Mouse (Mus musculus) thymus, postnatal 10 days (tissue): Measurements from ENCODE around the gene Pcp4l1.
"Not testable (repeated sequence)": the region's sequence is repeated elsewhere in the genome, so short reads cannot be mapped to it uniquely, and the experiment has no call there.

Source experiments
- DNase-seq, 2 experiments: peaks; one replicate each; pipeline ENCODE4 v3.0.0; 2021; ENCODE audit warnings: low spot score in 2 of 2

Gene Pcp4l1

DNA sequence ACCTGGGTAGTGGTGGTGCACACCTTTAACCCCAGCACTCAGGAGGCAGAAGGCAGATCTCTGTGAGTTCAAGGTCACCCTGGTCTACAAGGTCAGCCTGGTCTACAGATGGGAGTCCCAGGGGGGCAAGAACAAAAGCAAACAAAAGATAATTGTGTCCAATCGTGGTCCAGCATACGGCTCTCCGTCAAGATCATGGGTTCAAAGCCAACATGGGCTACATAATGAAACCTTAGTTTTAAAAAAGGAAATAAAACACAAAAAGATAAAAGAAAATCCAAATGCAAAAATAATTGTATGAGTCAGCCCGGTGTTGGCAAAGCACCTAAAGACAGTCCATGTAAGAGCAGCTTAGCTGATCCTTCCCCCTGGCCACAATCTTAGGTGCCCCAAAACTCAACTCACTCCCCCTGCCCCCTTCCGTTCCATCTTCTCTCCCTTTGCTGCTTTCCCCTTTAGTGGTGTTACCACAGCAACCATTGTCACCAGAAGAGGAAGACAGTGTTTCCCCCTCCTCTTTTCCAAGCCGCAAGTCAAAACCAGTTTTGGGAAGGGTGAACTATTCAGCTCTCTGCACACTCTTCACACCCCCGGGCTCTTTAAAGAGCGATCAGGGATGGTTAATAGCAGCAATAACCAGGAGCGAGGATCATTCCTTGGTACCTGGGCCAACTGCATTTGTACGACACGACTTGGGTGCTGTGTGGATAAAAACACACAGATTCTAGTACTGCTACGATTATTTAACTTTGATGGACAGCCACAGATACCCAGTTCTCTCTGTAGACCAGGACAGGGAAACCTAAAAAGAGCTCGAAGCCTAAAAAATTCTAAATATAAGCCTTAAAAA is 8.0 kb downstream of the Pcp4l1 start:
- DNase-seq, result no peak

- DNase-seq, result no peak
Observed at GRCm38 (mm10) chr1:171185655-171186054, 10.4 kb downstream of the Pcp4l1 start.

DNA sequence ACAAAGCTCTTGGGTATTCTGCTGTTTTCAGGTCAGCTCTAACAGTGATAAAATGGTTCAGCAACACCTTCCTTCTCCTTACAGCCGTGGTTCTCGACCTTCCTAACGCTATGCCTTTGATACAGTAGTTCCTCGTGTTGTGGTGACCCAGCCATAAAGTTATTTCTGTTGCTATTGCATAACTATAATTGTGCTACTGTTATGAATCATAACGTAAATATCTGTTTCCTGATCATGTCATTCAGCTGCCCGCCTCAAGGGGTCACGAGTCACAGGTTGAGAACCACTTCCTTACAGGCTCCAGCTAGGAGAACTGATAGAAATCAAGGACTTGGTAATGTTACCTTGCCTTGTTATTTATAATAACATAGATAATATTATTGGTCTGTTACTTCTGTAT is 11.8 kb downstream of the Pcp4l1 start:
- DNase-seq, result peak in 1 of 2 experiments; percentile 15

- DNase-seq, result no peak
Observed at GRCm38 (mm10) chr1:171183620-171184019, 12.4 kb downstream of the Pcp4l1 start.

DNA sequence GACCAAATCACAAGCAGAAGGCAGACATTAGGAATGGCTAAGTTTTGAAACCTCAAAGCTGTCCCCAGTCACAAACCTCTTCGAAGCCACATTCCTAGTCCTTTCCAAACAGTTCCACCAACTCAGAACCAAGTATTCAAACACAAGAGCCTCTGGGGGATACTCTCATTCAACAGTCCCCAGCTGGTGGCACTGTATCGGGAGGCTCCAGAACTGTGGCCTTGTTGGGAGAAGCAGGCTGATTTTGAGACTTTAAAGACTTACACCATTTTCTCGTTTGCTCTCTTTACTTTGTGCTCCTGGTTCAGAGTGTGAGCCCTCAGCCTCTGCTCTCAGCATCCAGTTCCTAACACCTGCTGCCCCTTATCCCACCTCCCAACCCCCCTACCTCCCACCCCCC is 13.0 kb downstream of the Pcp4l1 start:
- DNase-seq, result no peak

DNA sequence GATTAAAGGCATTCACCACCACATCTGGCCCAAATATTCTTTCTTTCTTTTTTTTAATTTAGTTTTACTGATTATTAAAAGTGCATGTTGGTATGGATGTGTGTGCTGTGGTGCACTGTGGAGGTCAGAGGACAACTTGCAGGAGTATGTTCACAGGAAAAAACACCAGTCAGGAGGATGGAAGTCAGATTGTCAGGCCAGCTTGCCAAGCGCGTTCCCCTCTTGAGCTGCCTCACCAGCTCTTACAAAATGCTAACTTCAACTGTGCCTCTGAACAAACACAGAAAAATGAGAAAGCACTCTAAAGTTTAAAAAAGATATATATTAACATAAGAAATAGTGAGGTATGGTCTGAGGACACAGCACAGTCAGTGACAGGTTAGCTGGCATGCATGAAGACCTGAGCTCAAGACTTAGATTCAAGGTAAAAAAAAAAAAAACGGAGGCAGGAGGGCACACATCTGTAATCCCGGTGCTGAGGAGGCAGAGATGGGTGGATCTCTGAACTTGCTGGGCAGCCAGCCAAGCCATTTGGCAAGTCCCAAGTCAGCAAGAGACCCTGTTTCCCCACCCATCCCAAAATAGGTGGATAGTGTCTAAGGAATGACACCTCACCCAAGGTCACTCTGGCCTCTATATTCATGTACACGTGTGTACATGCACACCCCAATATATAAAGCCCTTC is 16.4 kb downstream of the Pcp4l1 start:
- DNase-seq, result no peak

GRCm38 (mm10) chr1:171172779-171173178 is 23.3 kb downstream of the Pcp4l1 start:
- DNase-seq, result no peak

- no peak for DNase-seq
Observed at GRCm38 (mm10) chr1:171171138-171171537, 24.9 kb downstream of the Pcp4l1 start.

- DNase-seq, result no peak
Observed at GRCm38 (mm10) chr1:171169913-171170312, 26.2 kb downstream of the Pcp4l1 start.

DNA sequence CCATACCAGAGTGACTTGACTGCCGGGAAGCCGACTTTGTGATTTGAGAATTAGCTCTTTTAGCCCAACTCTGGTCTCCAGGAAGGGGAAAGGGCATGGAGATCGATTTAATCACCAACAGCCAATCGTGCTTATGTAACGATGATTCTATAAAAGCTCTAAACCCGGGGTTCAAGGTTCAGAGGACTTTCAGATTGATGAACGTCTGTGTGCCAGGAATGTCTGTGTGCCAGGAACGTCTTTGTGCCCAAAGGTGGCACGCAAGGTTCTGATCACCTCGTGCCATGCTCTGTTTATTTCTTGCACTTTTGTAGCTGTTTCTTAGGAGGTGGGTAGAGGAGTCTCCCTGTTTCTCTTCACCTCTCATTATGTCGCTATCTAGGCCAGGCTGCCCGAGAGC is 27.2 kb downstream of the Pcp4l1 start:
- DNase-seq, result no peak

DNA sequence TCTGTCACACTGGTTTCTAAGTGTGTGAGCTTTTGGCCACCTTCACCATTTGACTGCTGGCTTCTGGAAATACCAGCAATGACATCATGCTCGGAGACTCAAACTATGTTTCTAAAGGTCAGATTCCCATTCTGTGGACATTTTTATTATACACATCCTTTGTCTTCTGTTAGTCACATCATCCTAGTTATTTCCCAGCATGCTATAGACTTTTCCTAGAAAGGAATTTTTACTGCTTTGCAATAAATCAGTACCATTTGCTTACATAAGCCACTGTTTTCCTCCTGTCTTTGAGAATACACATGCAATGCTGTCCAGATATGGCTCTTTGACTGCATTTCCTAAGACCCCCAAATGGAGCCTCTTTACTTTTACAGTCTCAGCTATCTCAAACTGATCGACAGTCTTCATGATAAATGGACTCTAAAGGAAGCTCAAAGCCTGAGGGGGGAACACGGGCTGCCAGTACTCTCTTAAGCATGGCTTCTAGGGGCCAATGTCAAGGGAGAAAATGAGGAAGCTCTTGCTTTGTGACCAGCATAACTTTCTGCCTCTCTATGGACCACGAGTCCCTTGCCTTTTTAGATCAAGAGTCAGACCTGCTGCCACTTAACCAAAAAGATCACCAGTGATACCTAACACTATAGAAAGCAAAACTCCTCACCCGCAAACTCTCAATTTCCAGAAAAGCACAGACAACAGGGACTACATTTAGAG is 30.3 kb downstream of the Pcp4l1 start:
- no peak for DNase-seq

GRCm38 (mm10) chr1:171164258-171164657 is 31.8 kb downstream of the Pcp4l1 start:
- no peak for DNase-seq

DNA sequence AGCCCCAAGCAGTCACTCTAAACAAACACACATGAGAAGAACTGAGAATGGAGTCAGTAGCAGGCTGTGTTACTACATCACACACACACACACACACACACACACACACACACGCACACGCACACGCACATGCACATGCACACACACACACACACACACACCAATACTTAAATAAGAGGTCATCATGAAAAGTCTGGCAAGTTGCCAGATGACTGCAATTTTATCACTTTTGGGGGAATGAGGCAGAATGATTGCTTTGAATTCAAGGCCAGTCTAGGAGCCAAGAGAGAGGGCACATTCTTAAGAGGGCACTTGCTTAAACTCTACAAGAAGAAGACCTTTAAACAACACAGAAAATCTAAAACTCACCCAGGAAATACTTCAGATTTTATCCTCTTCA is 33.5 kb downstream of the Pcp4l1 start:
- DNase-seq, result no peak

- no peak for DNase-seq
Observed at GRCm38 (mm10) chr1:171159485-171159975, 36.5 kb downstream of the Pcp4l1 start.

DNA sequence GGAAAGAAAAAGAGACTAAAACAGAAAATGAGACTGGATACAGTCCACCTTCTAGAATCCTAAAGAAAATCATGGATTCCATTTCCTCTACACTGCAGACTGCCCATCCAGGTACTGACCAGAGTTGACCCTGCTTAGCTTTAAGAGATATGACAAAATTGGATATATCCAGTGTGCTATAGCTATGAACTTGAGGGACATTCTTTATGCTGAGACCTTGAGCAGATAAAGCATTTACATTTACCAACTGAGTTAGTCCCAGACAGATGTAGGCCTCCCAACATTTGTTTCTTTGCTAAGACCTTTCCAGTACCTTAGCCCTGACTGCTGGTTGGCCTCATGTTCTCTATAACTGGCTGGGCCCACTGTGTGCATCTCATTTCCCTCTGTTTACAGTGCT is 38.1 kb downstream of the Pcp4l1 start:
- DNase-seq, result no peak

GRCm38 (mm10) chr1:171156644-171157043 is 39.4 kb downstream of the Pcp4l1 start:
- DNase-seq, result no peak

GRCm38 (mm10) chr1:171151966-171152365 is 44.1 kb downstream of the Pcp4l1 start:
- DNase-seq, result no peak

DNA sequence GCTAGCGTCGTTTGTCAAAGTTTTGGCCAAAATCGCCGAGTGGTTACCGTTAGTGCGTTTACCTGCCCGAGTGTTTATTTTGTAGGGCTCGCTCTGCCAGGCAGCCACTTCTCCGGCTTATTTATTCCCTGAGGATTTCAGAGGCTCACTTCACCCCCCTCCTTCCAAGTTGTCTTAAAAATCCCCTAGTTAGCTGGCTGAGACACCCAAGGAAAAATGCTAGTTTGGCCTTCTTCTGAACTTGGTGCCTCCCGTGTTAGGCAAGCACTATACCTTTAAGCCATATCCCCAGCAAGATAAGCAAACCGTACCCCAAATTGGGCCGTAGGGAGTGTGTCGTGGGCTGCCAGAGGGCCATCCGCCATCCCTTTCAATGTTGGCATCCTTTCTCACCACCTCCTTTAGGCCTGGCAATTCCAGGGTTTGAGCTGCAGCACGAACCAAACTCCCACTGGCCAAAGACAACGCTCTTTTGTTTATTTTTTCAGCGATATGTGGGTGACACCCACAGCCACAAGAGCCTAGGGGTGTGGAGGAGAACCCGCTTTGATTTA is 45.2 kb downstream of the Pcp4l1 start:
- DNase-seq, result no peak

- DNase-seq, result peak; percentile 89 to 95
Observed at GRCm38 (mm10) chr1:171149974-171150760, 45.9 kb downstream of the Pcp4l1 start, which contains the start of the genes Sdhc and Mpz. Sdhc (minus strand) TSS chr1:171150603. Mpz (plus strand) TSS chr1:171150711.

GRCm38 (mm10) chr1:171142981-171143380 is 53.1 kb downstream of the Pcp4l1 start:
- DNase-seq, result not testable (repeated sequence)
